In the genomic region with DNA sequence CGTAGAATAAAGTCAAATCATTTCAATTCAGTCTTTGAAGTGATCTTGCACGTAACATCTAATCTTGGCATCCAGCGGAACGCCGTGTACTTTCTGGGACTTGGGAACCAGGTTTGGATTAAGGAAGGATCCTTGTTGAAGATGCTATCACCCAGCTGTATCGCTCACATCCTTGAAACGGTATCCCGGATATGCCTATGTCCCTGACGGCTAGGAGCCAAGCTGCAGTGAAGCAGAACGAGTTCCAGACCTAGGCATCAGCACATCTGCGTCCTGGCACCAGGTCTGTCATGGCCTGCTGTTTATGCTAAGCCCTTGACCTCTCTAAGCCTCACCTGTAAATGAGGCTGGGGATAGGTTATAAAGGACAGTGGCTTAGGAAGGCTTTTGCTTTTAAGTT, we compare ENCODE assay signal across 26 mouse cellular contexts. TPM values are rescaled to one million over a fixed set of nuclear protein-coding genes. Genes with fewer than 3 reads are reported as not detected.
DNase-seq lines count a peak whose midpoint lies in the region; ATAC-seq lines count a peak whose summit lies in the region.
"Had no signal": no experiment of that assay in that cellular context is flagged by ENCODE, and none has a peak within 500 bp of the region (broad histone marks: within the 10 kb centered on the region; RNA-seq: fewer than 3 reads in every experiment).

No protein-coding gene starts in this region.

- 26% methylated on average over 11 of the region's 11 CpGs for WGBS in heart, embryonic 11.5 days (ENCODE audit: insufficient replicate concordance)
- WGBS in kidney, embryonic 16.5 days: 54% methylated on average over 11 of the region's 11 CpGs

- no peak overlapping the region for H3K4me3 ChIP-seq in heart, embryonic 11.5 days (ENCODE audit: low read depth, low read length)
- no peak overlapping the region for H3K4me3 ChIP-seq in kidney, embryonic 16.5 days (ENCODE audit: low read length)
- H3K4me3 ChIP-seq: gastrocnemius, adult 2 months; midbrain, embryonic 10.5 days had no signal

- H3K4me1 ChIP-seq in heart, embryonic 11.5 days (ENCODE audit: control insufficient read depth, insufficient read depth, low read length): peaks cover 50% of the 10 kb centered on the region
- H3K4me1 ChIP-seq in kidney, embryonic 16.5 days (ENCODE audit: insufficient read depth, low read length): peaks cover 24% of the 10 kb centered on the region
- H3K4me1 ChIP-seq: midbrain, embryonic 10.5 days had no signal

- DNase-seq in heart, adult 18-20 months: no peak
- peak; percentile 40 for DNase-seq in kidney, adult 11 months
- peak; percentile 38 for DNase-seq in kidney, adult 9 months
- DNase-seq in kidney, postnatal 25 days: peak; percentile 45 to 63
- DNase-seq in adrenal gland, adult (ENCODE audit: inconsistent age in 2 of 2, low spot score in 1 of 2): no peak
- DNase-seq in layer of hippocampus, adult 8-10 months (ENCODE audit: low spot score in 2 of 2): no peak
- DNase-seq: adrenal gland, postnatal 10 days; cerebellum, adult 11-12 months; cerebellum, postnatal 36 days; forebrain, postnatal 0 days; gastrocnemius, adult 2 months; layer of hippocampus, postnatal 36 days; lung, adult 18-20 months; lung, postnatal 36 days; right cerebral cortex, adult 18-20 months; thymus, adult 18-20 months had no signal

- no peak for ATAC-seq in heart, embryonic 11.5 days (replicated peaks; ENCODE audit: insufficient number of reproducible peaks, low FRiP score, low TSS enrichment)
- ATAC-seq in kidney, embryonic 16.5 days (ENCODE audit: low FRiP score, low TSS enrichment): no peak
- ATAC-seq: forebrain, postnatal 0 days; hindbrain, postnatal 0 days had no signal

- H3K27ac ChIP-seq in heart, embryonic 11.5 days (ENCODE audit: low read depth, low read length): 0 out of 2 replicates have a peak overlapping the region, but pooled peaks have one; percentile 41
- no peak overlapping the region for H3K27ac ChIP-seq in kidney, embryonic 16.5 days (ENCODE audit: low read length)
- H3K27ac ChIP-seq: gastrocnemius, adult 2 months; hindbrain, postnatal 0 days; midbrain, embryonic 10.5 days had no signal

- H3K9ac ChIP-seq in heart, embryonic 11.5 days (ENCODE audit: low read depth, low read length): no peak overlapping the region
- H3K9ac ChIP-seq in kidney, embryonic 16.5 days (replicated peaks; ENCODE audit: low read length): no peak overlapping the region
- H3K9ac ChIP-seq: forebrain, postnatal 0 days had no signal

- H3K27me3 ChIP-seq in heart, embryonic 11.5 days (ENCODE audit: control insufficient read depth, insufficient read depth, low read length): peaks cover 53% of the 10 kb centered on the region
- H3K27me3 ChIP-seq in kidney, embryonic 16.5 days (ENCODE audit: insufficient read depth, low read length): no peaks in the 10 kb centered on the region

- H3K4me2 ChIP-seq in heart, embryonic 11.5 days: peak overlapping the region; percentile 39
- H3K4me2 ChIP-seq in kidney, embryonic 16.5 days (replicated peaks; ENCODE audit: low read depth, low read length): no peak overlapping the region

- no peaks in the 10 kb centered on the region for H3K9me3 ChIP-seq in heart, embryonic 11.5 days (replicated peaks; ENCODE audit: control insufficient read depth, low read length)
- H3K9me3 ChIP-seq in kidney, embryonic 16.5 days (ENCODE audit: low read length): no peaks in the 10 kb centered on the region
- H3K9me3 ChIP-seq: midbrain, embryonic 10.5 days had no signal

- H3K36me3 ChIP-seq in heart, embryonic 11.5 days (ENCODE audit: control insufficient read depth, insufficient read depth, low read length): no peaks in the 10 kb centered on the region
- no peaks in the 10 kb centered on the region for H3K36me3 ChIP-seq in kidney, embryonic 16.5 days (ENCODE audit: insufficient read depth, low read length)
- H3K36me3 ChIP-seq: midbrain, embryonic 10.5 days had no signal

RNA-seq across cellular contexts. Expression of a gene that starts 32.0 kb away (rescaled TPM):
- 3.6 and 4.4 TPM in 2 replicates for polyA plus RNA-seq in heart, embryonic 11.5 days (2014; fragmentation: Nextera tagmentation; extraction: Ambion mirVana)
- total RNA-seq in heart, adult 18-20 months (2021): 1 to 10 TPM; 3.9 to 4.9 TPM
- polyA plus RNA-seq in kidney, embryonic 16.5 days (2015; fragmentation: Nextera tagmentation; extraction: Ambion mirVana): 10.3 TPM in 2 replicates
- 1 to 10 TPM; 1.4 to 2.0 (median 1.7) TPM for total RNA-seq in layer of hippocampus, adult 8-10 months (2022)

RNA-seq across cellular contexts. Expression of a gene that starts 49.8 kb away (rescaled TPM):
- polyA plus RNA-seq in heart, embryonic 11.5 days (2014; fragmentation: Nextera tagmentation; extraction: Ambion mirVana): not detected in 2 replicates
- not detected for total RNA-seq in heart, adult 18-20 months (2021)
- polyA plus RNA-seq in kidney, embryonic 16.5 days (2015; fragmentation: Nextera tagmentation; extraction: Ambion mirVana): not detected in 2 replicates
- total RNA-seq in layer of hippocampus, adult 8-10 months (2022): not detected
- total RNA-seq: adrenal gland, postnatal 10 days; forebrain, postnatal 0 days; gastrocnemius, adult 2 months; heart, postnatal 25 days; hindbrain, postnatal 0 days; layer of hippocampus, postnatal 36 days; left cerebral cortex, postnatal 25 days had no signal
- polyA plus RNA-seq: brain, embryonic 14.5 days; embryonic facial prominence, embryonic 11.5 days; forebrain, postnatal 0 days; hindbrain, postnatal 0 days; midbrain, embryonic 10.5 days; neural tube, embryonic 11.5 days; small intestine, adult 2 months had no signal

Comparison
In these comparisons a context has a peak if more than half of its experiments do, and no peak if none do; other contexts are left out.
1. DNase-seq: peak in kidney, adult 11 months (single experiment), kidney, adult 9 months (single experiment) and kidney, postnatal 25 days (2 of 2); none in heart, adult 18-20 months (0 of 2), adrenal gland, adult (0 of 2) and layer of hippocampus, adult 8-10 months (0 of 2).